Mouse (Mus musculus): ENCODE measurements around the gene Dok7.

The Dok7 gene

GRCm38 (mm10) chr5:35117633-35118032 lies 61.1 kb downstream of the Dok7 start:
- DNase-seq (ENCODE audit: low spot score in 2 of 2), result no peak

GRCm38 (mm10) chr5:35118418-35118817 lies 61.9 kb downstream of the Dok7 start:
- DNase-seq (ENCODE audit: low spot score in 2 of 2), result no peak

DNA sequence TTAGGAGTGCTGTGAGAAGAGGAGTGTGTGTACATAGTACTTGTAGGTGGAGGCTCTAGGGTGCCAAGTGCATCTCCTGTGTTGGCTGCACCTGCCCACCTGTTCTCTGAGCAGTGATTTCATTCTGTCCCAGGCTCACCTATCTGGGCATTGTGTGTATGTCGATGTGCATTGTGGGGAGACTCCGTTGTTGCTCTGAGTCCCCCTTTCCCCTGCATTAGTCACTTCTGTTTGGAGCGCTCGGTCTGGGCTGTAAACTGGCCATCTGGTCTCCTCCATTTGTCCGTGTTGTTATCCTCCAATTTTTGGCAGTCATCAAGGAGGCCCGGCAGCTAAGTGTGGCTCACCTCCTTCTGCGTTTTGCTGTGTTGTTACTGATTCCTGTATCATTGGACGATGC lies 63.5 kb downstream of the Dok7 start:
- no peak for DNase-seq (ENCODE audit: low spot score in 2 of 2)

- DNase-seq (ENCODE audit: low spot score in 2 of 2), result no peak
These were observed 72.6 kb downstream of the Dok7 start for GRCm38 (mm10) chr5:35129208-35129607.

GRCm38 (mm10) chr5:35129767-35130191 lies 73.2 kb downstream of the Dok7 start:
- DNase-seq (ENCODE audit: low spot score in 2 of 2), result no peak

DNA sequence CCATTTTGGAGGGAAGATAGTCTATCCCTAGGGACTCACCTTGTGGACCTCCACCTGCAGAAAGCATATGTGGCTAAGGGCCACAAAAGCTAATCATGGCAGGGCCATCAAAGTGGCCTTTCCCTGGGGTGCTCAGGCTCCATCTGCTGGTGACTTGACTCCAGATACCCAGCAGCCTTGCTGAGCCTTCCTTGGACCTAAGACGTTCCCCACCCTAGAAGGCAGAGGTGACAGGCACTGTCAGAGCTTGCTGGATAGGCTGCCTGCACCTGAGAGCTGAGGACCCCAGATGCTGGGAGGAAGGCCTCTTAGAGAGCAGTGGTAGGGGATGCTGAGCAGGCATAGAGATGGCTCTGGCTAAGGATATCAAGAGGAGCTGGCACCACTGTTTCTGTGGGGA lies 74.7 kb downstream of the Dok7 start:
- no peak for DNase-seq (ENCODE audit: low spot score in 2 of 2)

- peak; percentile 81 for DNase-seq (ENCODE audit: low spot score in 2 of 2)
These were observed 75.2 kb downstream of the Dok7 start for GRCm38 (mm10) chr5:35131773-35132172.

GRCm38 (mm10) chr5:35132278-35132980 lies 75.9 kb downstream of the Dok7 start:
- no peak for DNase-seq (ENCODE audit: low spot score in 2 of 2)

DNA sequence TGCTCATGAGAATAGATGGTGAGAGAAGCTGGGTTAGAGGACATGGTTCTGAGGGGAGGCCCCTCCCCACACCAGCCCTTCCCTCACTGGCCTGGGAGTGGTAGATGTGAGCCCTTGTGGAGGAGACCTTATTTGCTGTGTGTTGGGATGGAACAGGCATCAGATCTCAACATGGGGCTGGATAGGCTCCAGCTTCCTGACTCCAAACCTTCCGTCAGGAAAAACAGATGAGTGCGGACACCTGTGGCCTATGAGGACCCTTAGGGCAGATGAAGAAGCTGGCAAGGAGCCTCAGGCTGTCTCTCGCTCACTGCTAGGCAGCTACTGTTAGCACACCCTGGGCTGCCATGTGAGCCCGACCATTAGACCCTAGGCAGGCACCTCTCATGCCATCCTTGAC lies 76.9 kb downstream of the Dok7 start:
- DNase-seq (ENCODE audit: low spot score in 2 of 2), result no peak

- DNase-seq (ENCODE audit: low spot score in 2 of 2), result no peak
These were observed 77.7 kb downstream of the Dok7 start for GRCm38 (mm10) chr5:35134286-35134685.

- DNase-seq (ENCODE audit: low spot score in 2 of 2), result no peak
These were observed 79.3 kb downstream of the Dok7 start for GRCm38 (mm10) chr5:35135903-35136302.

Data from frontal cortex, postnatal 25 days (tissue).